Mouse (Mus musculus) limb, embryonic 15.5 days (tissue): ENCODE measurements around the gene Gemin5. TPM values are rescaled to one million over a fixed set of nuclear protein-coding genes. Genes with fewer than 3 reads are reported as not detected.

Experiments
- ATAC-seq: fragments of 200-750 bp; cut with Nextera tagmentation; 2 replicates; pipeline ENCODE4 v1.8.0; 2017; ENCODE audit warnings: low read depth, moderate TSS enrichment; ENCODE audit not compliant: insufficient number of reproducible peaks, low FRiP score, low TSS enrichment
- H3K27ac ChIP-seq: fragments of 300-500 bp; sonication (generic); 2 replicates; pipeline ENCODE4 v1.5.1; 2015; ENCODE audit warnings: moderate library complexity, mild to moderate bottlenecking, inconsistent platforms
- H3K27me3 ChIP-seq: fragments of 300-500 bp; sonication (generic); 2 replicates; pipeline ENCODE4 v1.6.1; 2015; ENCODE audit warnings: inconsistent platforms
- H3K36me3 ChIP-seq: fragments of 300-500 bp; sonication (generic); 2 replicates; pipeline ENCODE4 v1.6.1; 2015; ENCODE audit warnings: inconsistent platforms
- H3K4me1 ChIP-seq: fragments of 300-500 bp; sonication (generic); 2 replicates; pipeline ENCODE4 v1.6.1; 2015; ENCODE audit warnings: inconsistent platforms
- H3K4me2 ChIP-seq: fragments of 300-500 bp; sonication (generic); 2 replicates; pipeline ENCODE4 v1.6.1; 2015; ENCODE audit warnings: mild to moderate bottlenecking, inconsistent platforms
- H3K4me3 ChIP-seq: fragments of 300-500 bp; sonication (generic); 2 replicates; pipeline ENCODE4 v1.5.1; 2015; ENCODE audit warnings: mild to moderate bottlenecking, inconsistent platforms
- H3K9ac ChIP-seq: fragments of 300-500 bp; sonication (generic); 2 replicates; pipeline ENCODE4 v1.6.1; 2015; ENCODE audit warnings: inconsistent platforms
- H3K9me3 ChIP-seq: fragments of 300-500 bp; sonication (generic); 2 replicates; pipeline ENCODE4 v1.6.1; 2016; ENCODE audit warnings: inconsistent platforms
- WGBS: fragments of 180-500 bp; shearing (Covaris S2); methylation state at CpG from one replicate; pipeline ENCODE4 v1.1.7; 2015; 5-methylcytosine and 5-hydroxymethylcytosine counted together
- polyA plus RNA-seq: library from polyadenylated mRNA; unstranded; fragments of >200 nt; fragmentation: Nextera tagmentation; extraction: Ambion mirVana; gene quantifications from 2 replicates; pipeline ENCODE4 v1.2.1, GENCODE M21; 2015

Gene Gemin5
- polyA plus RNA-seq, 1 experiment from 2014 or later, result 14.7 TPM

DNA sequence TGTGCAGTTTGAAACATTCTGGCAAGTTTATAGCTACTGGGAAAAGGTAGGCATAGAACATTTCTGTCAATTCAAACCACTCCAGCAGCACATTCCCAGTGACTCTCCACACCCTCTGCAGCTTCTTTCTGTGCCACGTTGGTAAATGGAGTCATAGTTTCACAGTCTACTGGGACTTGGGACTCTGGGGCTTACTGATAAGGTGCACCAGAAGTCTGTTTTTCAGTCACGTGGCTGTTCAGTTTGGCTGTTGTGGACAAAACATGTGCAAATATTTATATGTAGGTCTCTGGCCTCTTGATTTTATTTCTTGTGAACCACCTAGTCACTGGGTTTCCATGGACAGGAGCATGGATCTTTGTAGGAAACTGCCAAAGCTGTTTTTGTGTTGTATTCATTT is 40.8 kb downstream of the Gemin5 start:
- no peaks in the 10 kb centered on the region for H3K4me1 ChIP-seq
- no peak for ATAC-seq
- H3K9me3 ChIP-seq, result no peaks in the 10 kb centered on the region
- no peak overlapping the region for H3K4me2 ChIP-seq
- H3K9ac ChIP-seq, result no peak overlapping the region
- no peaks in the 10 kb centered on the region for H3K27me3 ChIP-seq
- H3K36me3 ChIP-seq, result peaks cover 96% of the 10 kb centered on the region
- H3K4me3 ChIP-seq, result no peak overlapping the region
- H3K27ac ChIP-seq, result no peak overlapping the region
- WGBS, result 90% methylated on average over 2 of the region's 2 CpGs

DNA sequence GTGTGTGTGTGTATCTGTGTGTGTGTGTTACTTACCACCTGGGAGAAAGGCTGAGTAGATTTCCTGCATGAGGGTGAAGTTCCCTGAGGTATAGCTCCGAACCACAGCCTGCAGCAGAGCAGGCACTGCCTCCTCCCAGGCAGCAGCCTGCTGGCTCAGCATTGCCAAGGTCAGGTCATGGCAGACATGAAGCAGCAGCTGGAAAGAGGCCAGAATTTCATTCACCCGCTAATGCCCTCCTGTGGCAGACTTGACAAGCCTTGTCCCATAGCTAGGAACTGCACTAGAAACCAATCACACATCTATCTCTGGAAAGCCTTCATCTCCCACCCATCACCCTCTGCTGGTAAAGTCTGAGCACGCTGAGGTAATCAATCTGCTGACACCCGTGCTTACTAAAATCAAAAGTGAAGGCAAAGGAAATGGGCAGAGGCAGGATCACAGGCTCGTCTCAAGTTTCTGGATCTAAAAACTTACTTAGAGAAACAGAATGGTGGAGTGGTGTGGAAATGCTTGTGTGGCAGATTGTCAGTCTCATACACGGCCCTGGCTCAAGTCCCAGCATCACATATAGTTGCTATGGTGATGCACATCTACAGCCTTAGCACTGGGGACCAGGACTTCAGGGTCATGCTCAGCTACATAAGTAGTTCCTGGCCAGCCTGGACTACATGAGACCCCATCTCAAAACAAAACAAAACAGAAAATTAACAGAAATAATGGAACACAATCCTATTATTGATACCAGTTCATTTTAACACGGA is 41.8 kb downstream of the Gemin5 start:
- no peak overlapping the region for H3K27ac ChIP-seq
- ATAC-seq, result no peak
- WGBS, result 69% methylated on average over 7 of the region's 7 CpGs
- no peak overlapping the region for H3K4me2 ChIP-seq
- H3K9me3 ChIP-seq, result no peaks in the 10 kb centered on the region
- H3K4me3 ChIP-seq, result no peak overlapping the region
- H3K36me3 ChIP-seq, result peaks cover 93% of the 10 kb centered on the region
- H3K27me3 ChIP-seq, result no peaks in the 10 kb centered on the region
- H3K4me1 ChIP-seq, result no peaks in the 10 kb centered on the region
- no peak overlapping the region for H3K9ac ChIP-seq

DNA sequence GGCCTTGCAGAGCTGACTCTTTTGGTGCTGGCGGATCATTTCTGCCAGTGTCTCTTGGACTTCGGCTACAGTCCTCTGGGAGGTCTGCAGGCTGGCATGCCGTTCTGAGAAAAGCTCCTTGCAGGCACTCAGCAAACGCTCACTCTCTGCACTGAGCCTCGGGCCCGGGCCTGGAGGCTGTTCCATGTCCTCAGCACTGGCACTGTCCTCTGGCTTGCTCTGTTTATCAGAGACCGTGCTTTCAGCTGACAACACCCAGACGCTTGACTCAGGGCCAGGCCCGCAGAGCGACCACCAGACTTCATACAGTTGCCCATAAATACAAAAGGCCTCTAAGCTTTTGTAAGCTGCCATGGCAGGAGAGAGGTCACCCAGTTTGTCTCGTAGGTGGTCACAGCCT is 43.3 kb downstream of the Gemin5 start:
- no peaks in the 10 kb centered on the region for H3K9me3 ChIP-seq
- 90% methylated on average over 11 of the region's 11 CpGs for WGBS
- no peak for ATAC-seq
- H3K36me3 ChIP-seq, result peaks cover 92% of the 10 kb centered on the region
- H3K9ac ChIP-seq, result no peak overlapping the region
- no peak overlapping the region for H3K27ac ChIP-seq
- no peaks in the 10 kb centered on the region for H3K4me1 ChIP-seq
- no peak overlapping the region for H3K4me2 ChIP-seq
- H3K27me3 ChIP-seq, result no peaks in the 10 kb centered on the region
- no peak overlapping the region for H3K4me3 ChIP-seq

DNA sequence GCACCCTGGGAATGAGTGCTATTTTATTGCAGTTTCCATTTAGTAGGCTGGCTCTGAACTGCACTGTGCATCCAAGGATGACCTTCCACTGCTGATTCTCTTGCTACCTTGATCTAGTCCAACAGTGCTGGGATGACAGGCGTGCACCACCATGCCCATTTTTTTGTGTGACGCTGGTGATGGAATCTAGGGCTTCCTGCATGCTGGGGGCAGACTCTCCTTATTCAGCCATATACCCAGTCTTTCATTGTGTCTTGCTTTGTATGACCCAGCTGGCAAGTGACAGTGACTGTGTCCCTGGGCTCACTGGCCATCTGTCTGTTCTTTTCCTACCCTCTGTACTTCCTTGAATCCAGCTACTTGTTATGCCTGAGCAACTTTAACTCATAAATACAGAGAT is 44.6 kb downstream of the Gemin5 start:
- peaks cover 90% of the 10 kb centered on the region for H3K36me3 ChIP-seq
- no peak overlapping the region for H3K4me2 ChIP-seq
- H3K4me3 ChIP-seq, result no peak overlapping the region
- no peaks in the 10 kb centered on the region for H3K27me3 ChIP-seq
- WGBS, result 93% methylated on average over 2 of the region's 2 CpGs
- H3K27ac ChIP-seq, result no peak overlapping the region
- no peak for ATAC-seq
- no peak overlapping the region for H3K9ac ChIP-seq
- no peaks in the 10 kb centered on the region for H3K9me3 ChIP-seq
- H3K4me1 ChIP-seq, result no peaks in the 10 kb centered on the region

DNA sequence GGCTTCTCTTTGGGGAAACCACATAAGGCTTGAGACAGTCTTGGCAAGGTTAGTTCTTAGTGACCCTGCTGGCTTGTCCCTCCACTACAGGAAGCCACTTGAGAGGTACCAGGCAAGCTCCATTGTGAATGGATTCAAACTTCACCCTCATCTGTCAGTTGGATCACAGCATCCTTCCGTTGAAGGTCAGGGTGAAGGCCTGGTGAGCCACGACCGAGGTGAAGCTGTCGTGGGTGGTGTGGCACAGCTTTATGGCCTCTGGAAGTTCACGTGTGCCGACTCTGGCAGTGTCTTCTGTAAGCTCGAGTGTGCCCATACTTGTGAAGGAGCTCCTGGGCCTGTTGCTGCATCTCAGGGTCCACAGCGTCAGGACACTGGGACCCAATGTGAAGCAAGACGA is 47.0 kb downstream of the Gemin5 start:
- no peak overlapping the region for H3K4me2 ChIP-seq
- no peaks in the 10 kb centered on the region for H3K4me1 ChIP-seq
- H3K4me3 ChIP-seq, result no peak overlapping the region
- ATAC-seq, result no peak
- H3K27me3 ChIP-seq, result no peaks in the 10 kb centered on the region
- 89% methylated on average over 9 of the region's 9 CpGs for WGBS
- H3K27ac ChIP-seq, result no peak overlapping the region
- H3K36me3 ChIP-seq, result peaks cover 89% of the 10 kb centered on the region
- no peak overlapping the region for H3K9ac ChIP-seq
- no peaks in the 10 kb centered on the region for H3K9me3 ChIP-seq

DNA sequence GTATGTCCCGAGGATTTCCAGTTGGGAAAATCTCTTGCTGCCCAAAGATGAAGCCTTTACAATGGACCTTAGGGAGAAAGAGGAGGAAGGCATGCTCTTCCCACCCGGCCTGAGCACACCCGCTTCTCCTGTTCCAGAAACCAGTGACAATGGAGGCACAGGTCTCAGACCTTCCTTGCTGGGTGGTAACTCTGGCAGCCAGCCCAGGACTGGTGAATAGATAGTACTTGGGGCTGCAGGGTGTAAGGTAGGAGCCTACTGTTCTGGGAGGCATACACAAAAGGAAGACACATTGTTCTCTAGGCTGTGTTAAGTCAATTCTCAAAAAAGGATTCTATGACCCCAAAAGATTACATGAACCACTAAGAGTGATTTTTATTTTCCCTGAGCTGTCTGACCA is 47.7 kb downstream of the Gemin5 start:
- H3K9me3 ChIP-seq, result no peaks in the 10 kb centered on the region
- no peaks in the 10 kb centered on the region for H3K27me3 ChIP-seq
- H3K4me2 ChIP-seq, result no peak overlapping the region
- H3K27ac ChIP-seq, result no peak overlapping the region
- 85% methylated on average over 3 of the region's 3 CpGs for WGBS
- H3K4me1 ChIP-seq, result no peaks in the 10 kb centered on the region
- no peak overlapping the region for H3K4me3 ChIP-seq
- H3K36me3 ChIP-seq, result peaks cover 91% of the 10 kb centered on the region
- ATAC-seq, result no peak
- no peak overlapping the region for H3K9ac ChIP-seq

- peaks cover 92% of the 10 kb centered on the region for H3K36me3 ChIP-seq
- WGBS, result 89% methylated on average over 10 of the region's 10 CpGs
These were observed 51.2 kb downstream of the Gemin5 start for GRCm38 (mm10) chr11:58117044-58117652.

GRCm38 (mm10) chr11:58116560-58116959 is 51.8 kb downstream of the Gemin5 start:
- Histone ChIP-seq H3K36me3 (peaks cover 92% of the 10 kb centered on the region), H3K4me3 (no peak overlapping the region), H3K9ac (no peak overlapping the region), H3K9me3 (no peaks in the 10 kb centered on the region), H3K4me1 (no peaks in the 10 kb centered on the region), H3K27me3 (no peaks in the 10 kb centered on the region), H3K27ac (no peak overlapping the region), H3K4me2 (no peak overlapping the region)
- 64% methylated on average over 1 of the region's 1 CpGs for WGBS
- no peak for ATAC-seq

More at GRCm38 (mm10) chr11:58117044-58117652, 51.2 kb downstream of the Gemin5 start:
- no peaks in the 10 kb centered on the region for H3K9me3 ChIP-seq
- H3K27me3 ChIP-seq, result no peaks in the 10 kb centered on the region
- H3K4me3 ChIP-seq, result no peak overlapping the region
- no peak for ATAC-seq
- no peak overlapping the region for H3K9ac ChIP-seq
- H3K4me1 ChIP-seq, result no peaks in the 10 kb centered on the region
- no peak overlapping the region for H3K27ac ChIP-seq
- no peak overlapping the region for H3K4me2 ChIP-seq

- ATAC-seq, result no peak
- Histone ChIP-seq H3K4me3 (no peak overlapping the region), H3K4me2 (no peak overlapping the region), H3K4me1 (peaks cover 22% of the 10 kb centered on the region), H3K27ac (no peak overlapping the region), H3K9ac (no peak overlapping the region), H3K36me3 (peaks cover 33% of the 10 kb centered on the region), H3K27me3 (no peaks in the 10 kb centered on the region), H3K9me3 (no peaks in the 10 kb centered on the region)
- 84% methylated on average over 4 of the region's 4 CpGs for WGBS
These were observed 60.5 kb downstream of the Gemin5 start for GRCm38 (mm10) chr11:58107664-58108337.

DNA sequence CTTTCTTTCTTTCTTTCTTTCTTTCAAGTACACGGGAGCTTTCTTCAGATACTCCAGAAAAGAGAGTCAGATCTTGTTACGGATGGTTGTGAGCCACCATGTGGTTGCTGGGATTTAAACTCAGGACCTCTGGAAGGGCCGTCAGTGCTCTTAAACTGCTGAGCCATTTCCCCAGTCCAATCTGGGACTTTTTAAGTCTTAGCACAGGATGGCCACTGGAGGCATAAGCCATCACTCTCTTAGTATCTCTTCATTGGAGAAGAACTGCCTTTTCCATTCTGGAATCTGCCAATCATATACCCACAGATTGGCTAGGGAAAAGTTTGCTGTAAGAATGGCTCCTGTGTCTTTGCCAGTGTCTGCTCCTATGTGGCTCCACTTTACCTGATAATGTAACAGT is 61.3 kb downstream of the Gemin5 start:
- WGBS, result 46% methylated on average over 3 of the region's 3 CpGs
- H3K9ac ChIP-seq, result no peak overlapping the region
- peaks cover 27% of the 10 kb centered on the region for H3K36me3 ChIP-seq
- H3K4me3 ChIP-seq, result no peak overlapping the region
- H3K9me3 ChIP-seq, result no peaks in the 10 kb centered on the region
- H3K27me3 ChIP-seq, result no peaks in the 10 kb centered on the region
- H3K4me1 ChIP-seq, result peaks cover 24% of the 10 kb centered on the region
- H3K27ac ChIP-seq, result no peak overlapping the region
- ATAC-seq, result no peak
- H3K4me2 ChIP-seq, result no peak overlapping the region

DNA sequence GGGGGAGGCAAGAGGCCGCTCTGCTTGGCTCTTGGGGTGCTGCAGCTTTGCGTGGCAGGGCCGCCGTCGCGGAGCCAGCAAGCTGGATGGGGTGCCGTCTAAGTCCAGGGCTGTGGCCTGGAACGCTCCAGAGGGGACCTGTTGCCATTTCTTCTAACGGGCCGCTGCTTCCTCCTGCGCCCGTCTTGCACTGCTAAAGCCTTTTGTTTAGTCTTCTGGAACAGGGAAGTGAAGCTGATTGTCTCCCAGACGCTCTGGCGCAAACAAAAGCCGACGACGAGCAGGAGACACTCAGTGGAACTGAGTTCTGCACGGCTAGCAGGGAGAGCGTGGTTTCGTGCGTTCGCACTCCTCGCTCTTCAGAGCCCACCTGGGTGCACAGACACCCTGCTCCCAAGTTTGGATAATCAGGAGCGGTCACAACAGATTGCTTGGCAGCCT is 64.0 kb downstream of the Gemin5 start:
- ATAC-seq, result 0 out of 2 replicates have a peak, but pooled peaks have one; percentile 6
- H3K4me2 ChIP-seq, result peak overlapping the region; percentile 62
- peak overlapping the region; percentile 64 for H3K4me3 ChIP-seq
- H3K9me3 ChIP-seq, result no peaks in the 10 kb centered on the region
- peak overlapping the region; percentile 72 for H3K9ac ChIP-seq
- H3K4me1 ChIP-seq, result peaks cover 24% of the 10 kb centered on the region
- H3K36me3 ChIP-seq, result peaks cover under 1% of the 10 kb centered on the region; the same call in 1 of the 2 replicates
- no peaks in the 10 kb centered on the region for H3K27me3 ChIP-seq
- peak overlapping the region; percentile 91 for H3K27ac ChIP-seq
- WGBS, result under 1% methylated on average over 24 of the region's 24 CpGs

- Histone ChIP-seq H3K27ac (peak within 1 kb of the TSS; percentile 91), H3K27me3 (no peaks in the 10 kb centered on the region), H3K9me3 (no peaks in the 10 kb centered on the region), H3K4me3 (peak within 1 kb of the TSS; percentile 64), H3K4me2 (peak within 1 kb of the TSS; percentile 62), H3K4me1 (peaks cover 24% of the 10 kb centered on the region), H3K36me3 (no peaks in the 10 kb centered on the region), H3K9ac (peak within 1 kb of the TSS; percentile 72)
- under 1% methylated on average over 55 of the region's 55 CpGs for WGBS
- peak; percentile 97 for ATAC-seq
These were observed 64.5 kb downstream of the Gemin5 start, which contains the start of gene Cnot8 for GRCm38 (mm10) chr11:58103697-58104306. Cnot8 (plus strand) TSS chr11:58104153.
